Mouse (Mus musculus): ENCODE data around the gene Frmd8.

Frmd8 gene

GRCm38 (mm10) chr19:5824043-5824825, 50.8 kb downstream of the Frmd8 start:
- peak in 1 of 2 experiments; percentile 45 for DNase-seq

- peak in 1 of 2 experiments; percentile 78 for DNase-seq
Measured at GRCm38 (mm10) chr19:5823266-5823839, 51.7 kb downstream of the Frmd8 start.

GRCm38 (mm10) chr19:5822834-5823205, 52.3 kb downstream of the Frmd8 start:
- no peak for DNase-seq

- DNase-seq = peak in 1 of 2 experiments; percentile 54
Measured at GRCm38 (mm10) chr19:5822174-5822833, 52.8 kb downstream of the Frmd8 start.

GRCm38 (mm10) chr19:5821847-5822173, 53.3 kb downstream of the Frmd8 start:
- no peak for DNase-seq

GRCm38 (mm10) chr19:5819549-5819948, 55.5 kb downstream of the Frmd8 start:
- peak; percentile 81 to 83 for DNase-seq

GRCm38 (mm10) chr19:5818590-5818977, 56.5 kb downstream of the Frmd8 start:
- peak in 1 of 2 experiments; percentile 21 for DNase-seq

GRCm38 (mm10) chr19:5817703-5818589, 57.1 kb downstream of the Frmd8 start:
- DNase-seq = peak; percentile 94

- peak in 1 of 2 experiments; percentile 49 for DNase-seq
Measured at GRCm38 (mm10) chr19:5815928-5816327, 59.1 kb downstream of the Frmd8 start.

- no peak for DNase-seq
Measured at GRCm38 (mm10) chr19:5815010-5815409, 60.1 kb downstream of the Frmd8 start.

GRCm38 (mm10) chr19:5814048-5814447, 61.0 kb downstream of the Frmd8 start:
- DNase-seq = peak in 1 of 2 experiments; percentile 60

- DNase-seq = no peak
Measured at GRCm38 (mm10) chr19:5813567-5813966, 61.5 kb downstream of the Frmd8 start.

- peak; percentile 72 to 89 for DNase-seq
Measured at GRCm38 (mm10) chr19:5811771-5812504, 63.1 kb downstream of the Frmd8 start.

GRCm38 (mm10) chr19:5810840-5811563, 64.1 kb downstream of the Frmd8 start:
- DNase-seq = no peak

- peak; percentile 78 to 89 for DNase-seq
Measured at GRCm38 (mm10) chr19:5810103-5810839, 64.8 kb downstream of the Frmd8 start.

GRCm38 (mm10) chr19:5809712-5810089, 65.4 kb downstream of the Frmd8 start:
- peak in 1 of 2 experiments; percentile 54 for DNase-seq

- DNase-seq = peak in 1 of 2 experiments; percentile 57
Measured at GRCm38 (mm10) chr19:5808955-5809711, 65.9 kb downstream of the Frmd8 start.

GRCm38 (mm10) chr19:5807740-5808139, 67.3 kb downstream of the Frmd8 start:
- DNase-seq = no peak

GRCm38 (mm10) chr19:5806809-5807205, 68.3 kb downstream of the Frmd8 start:
- peak in 1 of 2 experiments; percentile 53 for DNase-seq
